Mouse (Mus musculus): ENCODE results near the gene Ndc1. TPM values are rescaled to one million over a fixed set of nuclear protein-coding genes. Genes with fewer than 3 reads are reported as not detected.
"Not testable (repeated sequence)": the region's sequence is repeated elsewhere in the genome, so short reads cannot be mapped to it uniquely, and the experiment has no call there.

The Ndc1 gene
- polyA plus RNA-seq, 1 experiment from 2014 or later = 57.5 TPM

GRCm38 (mm10) chr4:107363573-107363972 lies 4.0 kb upstream of the Ndc1 start:
- no peak for ATAC-seq (ENCODE audit: insufficient read depth)
- Histone ChIP-seq H3K27me3 (ENCODE audit: insufficient read depth, low read length) (no peaks in the 10 kb centered on the region), H3K4me1 (ENCODE audit: insufficient read depth) (no peaks in the 10 kb centered on the region), H3K4me3 (ENCODE audit: low read depth, low read length) (no peak overlapping the region), H3K4me2 (no peak overlapping the region), H3K27ac (ENCODE audit: low read depth) (no peak overlapping the region), H3K9ac (no peak overlapping the region), H3K36me3 (ENCODE audit: insufficient read depth) (no peaks in the 10 kb centered on the region), H3K9me3 (ENCODE audit: low read depth, low read length) (no peaks in the 10 kb centered on the region)
- no peak for DNase-seq
- 67% methylated on average over 6 of the region's 6 CpGs for WGBS
- TF ChIP-seq CTCF (IDR thresholded peaks at IDR 0.05; ENCODE audit: low read depth) = 0 out of 2 replicates have a peak, but pooled peaks have one; percentile 13

- Histone ChIP-seq H3K4me3 (ENCODE audit: low read depth, low read length) (no peak overlapping the region), H3K9me3 (ENCODE audit: low read depth, low read length) (no peaks in the 10 kb centered on the region), H3K4me1 (ENCODE audit: insufficient read depth) (no peaks in the 10 kb centered on the region), H3K36me3 (ENCODE audit: insufficient read depth) (no peaks in the 10 kb centered on the region), H3K27me3 (ENCODE audit: insufficient read depth, low read length) (no peaks in the 10 kb centered on the region), H3K9ac (no peak overlapping the region), H3K27ac (ENCODE audit: low read depth) (no peak overlapping the region), H3K4me2 (no peak overlapping the region)
- ATAC-seq (ENCODE audit: insufficient read depth) (no peak), DNase-seq (peak; percentile 17)
- TF ChIP-seq CTCF (IDR thresholded peaks at IDR 0.05; ENCODE audit: low read depth) = no peak
- 83% methylated on average over 5 of the region's 5 CpGs for WGBS
Measured at GRCm38 (mm10) chr4:107364190-107364639, 3.4 kb upstream of the Ndc1 start.

DNA sequence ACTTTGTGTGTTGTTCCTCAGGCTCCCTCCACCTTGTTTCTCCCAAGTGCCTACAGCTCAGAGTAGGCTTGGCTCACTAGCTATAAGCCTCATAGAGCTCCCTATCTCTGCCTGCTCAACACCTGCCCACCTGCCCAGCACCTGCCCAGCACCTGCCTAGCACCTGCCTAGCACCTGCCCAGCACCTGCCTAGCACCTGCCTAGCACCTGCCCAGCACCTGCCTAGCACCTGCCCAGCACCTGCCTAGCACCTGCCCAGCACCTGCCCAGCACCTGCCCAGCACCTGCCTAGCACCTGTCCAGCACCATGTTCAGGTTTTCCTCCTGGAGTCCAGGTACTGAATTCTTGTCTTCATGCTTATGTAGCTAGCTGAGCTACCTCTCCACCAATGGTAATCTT lies 1.2 kb upstream of the Ndc1 start:
- H3K4me3 ChIP-seq (ENCODE audit: low read depth, low read length); H3K4me2 ChIP-seq; H3K9ac ChIP-seq; H3K9me3 ChIP-seq (ENCODE audit: low read depth, low read length); ATAC-seq (ENCODE audit: insufficient read depth); DNase-seq; H3K27me3 ChIP-seq (ENCODE audit: insufficient read depth, low read length); H3K27ac ChIP-seq (ENCODE audit: low read depth); H3K4me1 ChIP-seq (ENCODE audit: insufficient read depth): not testable (repeated sequence)
- peaks cover 18% of the 10 kb centered on the region for H3K36me3 ChIP-seq (ENCODE audit: insufficient read depth)

DNA sequence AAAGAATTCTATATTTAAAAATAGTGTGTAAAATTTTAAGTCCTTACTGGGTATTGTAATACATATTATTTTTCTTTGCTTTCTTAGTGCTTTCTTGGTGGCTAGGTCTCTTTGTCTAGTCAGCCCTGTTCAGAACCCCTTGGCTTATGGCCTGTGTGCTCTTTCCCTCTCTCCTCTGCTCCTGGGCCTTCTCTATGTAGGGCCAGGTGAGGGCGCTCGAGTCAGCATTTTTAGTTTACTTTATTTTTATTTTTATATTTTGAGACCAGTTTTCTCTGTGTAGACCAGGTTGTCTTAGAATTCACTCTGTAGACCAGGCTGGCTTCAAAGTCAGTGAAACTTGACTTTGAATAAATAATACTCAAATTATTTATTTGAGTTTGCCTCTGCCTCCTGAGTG lies 4.7 kb downstream of the Ndc1 start:
- ATAC-seq (ENCODE audit: insufficient read depth) (no peak), DNase-seq (peak; percentile 21)
- H3K27me3 ChIP-seq (ENCODE audit: insufficient read depth, low read length) = no peaks in the 10 kb centered on the region
- peaks cover 73% of the 10 kb centered on the region for H3K36me3 ChIP-seq (ENCODE audit: insufficient read depth)
- no peak overlapping the region for H3K4me2 ChIP-seq
- H3K4me3 ChIP-seq (ENCODE audit: low read depth, low read length) = no peak overlapping the region
- H3K9me3 ChIP-seq (ENCODE audit: low read depth, low read length) = no peaks in the 10 kb centered on the region
- whole genome bisulfite sequencing = 58% methylated on average over 2 of the region's 2 CpGs
- H3K4me1 ChIP-seq (ENCODE audit: insufficient read depth) = no peaks in the 10 kb centered on the region
- no peak overlapping the region for H3K9ac ChIP-seq
- no peak overlapping the region for H3K27ac ChIP-seq (ENCODE audit: low read depth)
- TF ChIP-seq CTCF (IDR thresholded peaks at IDR 0.05; ENCODE audit: low read depth) = peak; percentile 14; the same call in 1 of the 2 replicates

DNA sequence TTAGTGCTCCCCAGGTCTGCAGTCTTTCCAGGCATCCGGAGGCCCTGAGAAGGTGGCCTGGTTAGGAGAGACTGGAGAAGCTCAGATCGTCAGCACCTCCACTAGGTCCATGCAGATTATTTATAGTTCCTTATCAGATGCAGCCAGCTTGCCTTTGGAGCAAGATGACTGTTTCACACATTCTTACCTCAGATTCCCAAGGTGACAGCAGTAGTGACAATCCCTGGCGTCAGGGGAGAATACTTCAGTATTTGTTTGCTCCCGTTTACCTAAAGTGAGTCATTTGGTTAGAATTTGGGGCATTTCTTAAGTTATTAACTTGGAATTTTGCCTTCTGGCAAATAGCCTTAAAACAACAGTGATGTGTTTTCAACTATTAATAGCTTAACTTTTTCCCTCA lies 7.1 kb downstream of the Ndc1 start:
- 63% methylated on average over 4 of the region's 4 CpGs for WGBS
- DNase-seq (peak; percentile 14), ATAC-seq (ENCODE audit: insufficient read depth) (no peak)
- no peak overlapping the region for H3K4me2 ChIP-seq
- H3K27ac ChIP-seq (ENCODE audit: low read depth) = no peak overlapping the region
- peaks cover 87% of the 10 kb centered on the region for H3K36me3 ChIP-seq (ENCODE audit: insufficient read depth)
- no peaks in the 10 kb centered on the region for H3K4me1 ChIP-seq (ENCODE audit: insufficient read depth)
- TF ChIP-seq CTCF (IDR thresholded peaks at IDR 0.05; ENCODE audit: low read depth) = no peak
- H3K4me3 ChIP-seq (ENCODE audit: low read depth, low read length) = no peak overlapping the region
- H3K9ac ChIP-seq = no peak overlapping the region
- H3K9me3 ChIP-seq (ENCODE audit: low read depth, low read length) = no peaks in the 10 kb centered on the region
- no peaks in the 10 kb centered on the region for H3K27me3 ChIP-seq (ENCODE audit: insufficient read depth, low read length)

DNA sequence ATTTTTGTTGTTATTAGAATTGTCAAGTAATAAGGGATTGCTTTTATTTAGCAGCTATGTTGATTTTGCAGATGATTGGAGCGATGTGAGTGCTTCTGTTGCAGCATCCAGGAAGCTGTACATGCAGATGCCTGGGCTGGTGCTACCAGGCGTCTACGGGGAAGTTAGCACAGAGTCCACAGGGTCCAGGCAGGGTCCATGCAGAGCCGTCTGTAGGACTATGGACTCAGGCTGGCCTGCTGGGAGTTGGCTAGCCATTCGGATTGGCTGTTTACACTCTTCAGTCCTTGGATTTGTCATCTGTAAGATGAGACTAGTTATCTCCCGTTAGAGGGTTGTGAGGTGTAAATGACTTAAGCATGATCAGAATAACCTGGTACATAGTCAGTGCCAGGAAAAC lies 11.4 kb downstream of the Ndc1 start:
- WGBS = 77% methylated on average over 6 of the region's 6 CpGs
- Histone ChIP-seq H3K27me3 (ENCODE audit: insufficient read depth, low read length) (no peaks in the 10 kb centered on the region), H3K9me3 (ENCODE audit: low read depth, low read length) (no peaks in the 10 kb centered on the region), H3K4me2 (no peak overlapping the region), H3K4me3 (ENCODE audit: low read depth, low read length) (no peak overlapping the region), H3K27ac (ENCODE audit: low read depth) (no peak overlapping the region), H3K4me1 (ENCODE audit: insufficient read depth) (no peaks in the 10 kb centered on the region), H3K9ac (no peak overlapping the region), H3K36me3 (ENCODE audit: insufficient read depth) (peaks cover 80% of the 10 kb centered on the region)
- no peak for TF ChIP-seq CTCF (IDR thresholded peaks at IDR 0.05; ENCODE audit: low read depth)
- DNase-seq (no peak), ATAC-seq (ENCODE audit: insufficient read depth) (no peak)

- Histone ChIP-seq H3K9ac (no peak overlapping the region), H3K4me3 (ENCODE audit: low read depth, low read length) (no peak overlapping the region), H3K4me1 (ENCODE audit: insufficient read depth) (no peaks in the 10 kb centered on the region), H3K27me3 (ENCODE audit: insufficient read depth, low read length) (no peaks in the 10 kb centered on the region), H3K27ac (ENCODE audit: low read depth) (no peak overlapping the region), H3K36me3 (ENCODE audit: insufficient read depth) (peaks cover 80% of the 10 kb centered on the region), H3K9me3 (ENCODE audit: low read depth, low read length) (no peaks in the 10 kb centered on the region), H3K4me2 (no peak overlapping the region)
- WGBS = 74% methylated on average over 7 of the region's 7 CpGs
- DNase-seq (no peak), ATAC-seq (ENCODE audit: insufficient read depth) (no peak)
- TF ChIP-seq CTCF (IDR thresholded peaks at IDR 0.05; ENCODE audit: low read depth) = no peak
Measured at GRCm38 (mm10) chr4:107380871-107381270, 13.3 kb downstream of the Ndc1 start.

DNA sequence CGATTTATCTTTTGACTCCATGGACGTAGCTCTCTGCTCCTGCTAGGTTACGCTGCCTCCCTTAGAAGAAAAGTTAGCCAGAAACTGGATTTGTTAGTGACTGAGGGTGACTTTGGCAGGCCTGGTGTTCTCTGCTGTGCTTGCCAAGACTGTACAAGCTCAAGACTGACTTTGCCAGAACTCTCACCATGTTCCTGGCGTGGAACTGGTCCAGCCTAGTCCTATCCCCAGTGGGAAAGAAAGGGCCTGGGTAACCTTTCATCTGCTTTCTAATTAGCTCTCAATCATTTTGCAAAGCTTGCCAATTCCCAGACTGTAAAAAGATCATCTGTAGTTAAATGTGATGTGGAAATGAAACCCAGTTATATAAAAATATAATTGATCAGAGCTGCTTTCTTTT lies 19.5 kb downstream of the Ndc1 start:
- Histone ChIP-seq H3K4me1 (ENCODE audit: insufficient read depth) (no peaks in the 10 kb centered on the region), H3K4me2 (no peak overlapping the region), H3K9me3 (ENCODE audit: low read depth, low read length) (no peaks in the 10 kb centered on the region), H3K27me3 (ENCODE audit: insufficient read depth, low read length) (no peaks in the 10 kb centered on the region), H3K36me3 (ENCODE audit: insufficient read depth) (peaks cover 96% of the 10 kb centered on the region), H3K4me3 (ENCODE audit: low read depth, low read length) (no peak overlapping the region), H3K27ac (ENCODE audit: low read depth) (no peak overlapping the region), H3K9ac (no peak overlapping the region)
- DNase-seq = no peak
- 95% methylated on average over 4 of the region's 4 CpGs for WGBS
- TF ChIP-seq CTCF (IDR thresholded peaks at IDR 0.05; ENCODE audit: low read depth) = no peak
- no peak for ATAC-seq (ENCODE audit: insufficient read depth)
